ENCODE assay signal across 8 mouse cellular contexts in the genomic region with DNA sequence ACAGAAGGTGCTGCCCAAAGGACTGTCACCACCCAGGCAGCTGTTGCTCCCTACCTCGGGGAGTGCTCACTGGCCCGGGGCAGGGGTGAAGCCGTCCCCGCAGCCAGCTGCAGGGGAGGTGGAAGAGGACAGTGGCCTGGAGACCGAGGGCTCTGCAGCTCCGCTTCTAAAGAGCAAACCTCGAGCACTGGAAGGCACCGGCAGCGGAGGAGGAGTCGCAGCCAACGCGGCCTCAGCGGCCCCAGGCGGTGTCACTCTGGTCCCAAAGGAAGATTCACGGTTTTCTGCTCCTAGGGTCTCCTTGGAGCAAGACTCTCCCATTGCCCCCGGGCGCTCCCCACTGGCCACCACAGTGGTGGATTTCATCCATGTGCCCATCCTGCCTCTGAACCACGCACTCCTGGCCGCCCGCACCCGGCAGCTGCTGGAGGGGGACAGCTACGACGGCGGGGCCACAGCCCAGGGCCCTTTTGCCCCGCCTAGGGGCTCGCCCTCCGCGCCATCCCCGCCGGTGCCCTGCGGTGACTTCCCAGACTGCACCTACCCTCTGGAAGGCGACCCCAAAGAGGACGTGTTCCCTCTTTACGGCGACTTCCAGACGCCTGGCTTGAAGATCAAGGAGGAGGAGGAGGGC. TPM values are rescaled to one million over a fixed set of nuclear protein-coding genes. Genes with fewer than 3 reads are reported as not detected.
DNase-seq lines count a peak whose midpoint lies in the region; ATAC-seq and TF ChIP-seq lines count a peak whose summit lies in the region.

No protein-coding gene starts in this region.

- H3K9ac ChIP-seq in embryonic facial prominence, embryonic 13.5 days = peak overlapping the region; percentile 69

- TF ChIP-seq CTCF in left cerebral cortex, adult 2 months (IDR thresholded peaks at IDR 0.05) = no peak

- H3K36me3 ChIP-seq in embryonic facial prominence, embryonic 13.5 days = no peaks in the 10 kb centered on the region

- H3K27ac ChIP-seq in embryonic facial prominence, embryonic 13.5 days = no peak overlapping the region
- peak overlapping the region; percentile 95 for H3K27ac ChIP-seq in left cerebral cortex, adult 2 months

- ATAC-seq in embryonic facial prominence, embryonic 13.5 days (ENCODE audit: insufficient number of reproducible peaks, insufficient read depth, low FRiP score, low TSS enrichment, low read depth) = peak; percentile 63

- peak; percentile 7 for DNase-seq in 3134 (ENCODE audit: extremely low read depth, insufficient read length, low spot score)
- DNase-seq in adrenal gland, adult 2 months = peak; percentile 32
- DNase-seq in heart, postnatal 4 days = peak; percentile 10
- peak; percentile 28 to 44 for DNase-seq in left cerebral cortex, adult 2 months (ENCODE audit: extremely low spot score in 1 of 2, low spot score in 2 of 2)
- peak; percentile 0 for DNase-seq in lung, postnatal 36 days
- DNase-seq in right cerebral cortex, postnatal 25 days = peak; percentile 35
- DNase-seq in natural killer cell, adult 2 months (ENCODE audit: low spot score in 2 of 2) = no peak

- H3K4me1 ChIP-seq in embryonic facial prominence, embryonic 13.5 days = peaks cover 24% of the 10 kb centered on the region

- intact Hi-C loops in left cerebral cortex, adult 2 months (cut with DNase I) = loop anchor here (1.0 kb wide), 1 partner anchor 26 kb away; no protein-coding TSS in a partner anchor

- no peaks in the 10 kb centered on the region for H3K9me3 ChIP-seq in embryonic facial prominence, embryonic 13.5 days

- H3K27me3 ChIP-seq in embryonic facial prominence, embryonic 13.5 days = peaks cover 60% of the 10 kb centered on the region

- H3K4me2 ChIP-seq in embryonic facial prominence, embryonic 13.5 days = peak overlapping the region; percentile 95

- WGBS in embryonic facial prominence, embryonic 13.5 days = under 1% methylated on average over 36 of the region's 36 CpGs

- H3K4me3 ChIP-seq in embryonic facial prominence, embryonic 13.5 days = peak overlapping the region; percentile 59
- peak overlapping the region; percentile 83 for H3K4me3 ChIP-seq in left cerebral cortex, adult 2 months

RNA-seq across cellular contexts. Expression of a gene that starts 1.5 kb away (rescaled TPM):
- total RNA-seq in adrenal gland, adult 2 months (2021) = under 1 TPM; 0.14 to 0.38 TPM
- 0.29 and 0.35 TPM in 2 replicates for polyA plus RNA-seq in adrenal gland, adult 2 months (2012; rRNA removed)
- polyA plus RNA-seq in embryonic facial prominence, embryonic 13.5 days (2015; fragmentation: Nextera tagmentation; extraction: Ambion mirVana) = 0.22 and 0.33 TPM in 2 replicates
- total RNA-seq in heart, postnatal 4 days (2021) = not detected
- 10 to 100 TPM; 20.9 to 21.7 TPM for total RNA-seq in left cerebral cortex, adult 2 months (2021)

Comparison
In these comparisons a context has a peak if more than half of its experiments do, and no peak if none do; other contexts are left out.
1. DNase-seq: peak in 3134 (single experiment), adrenal gland, adult 2 months (single experiment), heart, postnatal 4 days (single experiment), left cerebral cortex, adult 2 months (2 of 2), lung, postnatal 36 days (single experiment) and right cerebral cortex, postnatal 25 days (single experiment); none in natural killer cell, adult 2 months (0 of 2).
2. RNA of a gene that starts 1.5 kb away (total RNA-seq): 20.9 to 21.7 TPM in left cerebral cortex, adult 2 months; 0.14 to 0.38 TPM in adrenal gland, adult 2 months and not detected in heart, postnatal 4 days; every median in the first group is over 10 times any median in the second.